Mouse (Mus musculus) CH12.LX (cell line): ENCODE results near the gene Recql5. TPM values are rescaled to one million over a fixed set of nuclear protein-coding genes. Genes with fewer than 3 reads are reported as not detected.

Experiments
- DNase-seq: peaks from one replicate; pipeline ENCODE4 v3.0.0-alpha.2; 2013; ENCODE audit errors: extremely low read depth
- H3K27ac ChIP-seq: 2 replicates; pipeline ENCODE4 v1.5.1; 2012; ENCODE audit warnings: low read depth, mild to moderate bottlenecking, control low read depth, moderate library complexity; ENCODE audit not compliant: insufficient read depth
- H3K27me3 ChIP-seq: replicated peaks from 2 replicates; pipeline ENCODE3; 2012; ENCODE audit warnings: inconsistent platforms
- H3K36me3 ChIP-seq, 2 experiments: replicated peaks in 1 of 2; 2 replicates each; pipeline versions ENCODE3 to v1.6.1; 2012; ENCODE audit warnings: inconsistent platforms in 1 of 2, low read length in 1 of 2, mild to moderate bottlenecking in 1 of 2, mixed read lengths in 1 of 2, moderate library complexity in 1 of 2; ENCODE audit not compliant: control insufficient read depth in 1 of 2, insufficient read depth in 1 of 2
- H3K4me1 ChIP-seq, 2 experiments: 2 replicates each; pipeline ENCODE4 v1.6.1; 2012; ENCODE audit warnings: inconsistent platforms in 1 of 2, moderate library complexity in 1 of 2; ENCODE audit not compliant: insufficient read depth in 2 of 2, control insufficient read depth in 1 of 2
- H3K4me2 ChIP-seq: 2 replicates; pipeline ENCODE4 v1.6.1; 2012; ENCODE audit warnings: low read depth, mild to moderate bottlenecking, control low read depth; ENCODE audit not compliant: poor library complexity, insufficient read depth, severe bottlenecking
- H3K4me3 ChIP-seq, 3 experiments: fragments of 150-350 bp in 1 of 3; sonication (generic) in 1 of 3; replicated peaks in 1 of 3; 2 replicates each; pipeline versions ENCODE3 to v1.5.1; 2011 to 2012; ENCODE audit warnings: low read depth in 2 of 3, low read length in 2 of 3, mild to moderate bottlenecking in 2 of 3, moderate library complexity in 2 of 3, control low read depth in 1 of 3, improper control_type of control experiment in 1 of 3, inconsistent platforms in 1 of 3, mixed read lengths in 1 of 3; ENCODE audit not compliant: poor library complexity in 1 of 3
- H3K79me2 ChIP-seq: replicated peaks from 2 replicates; pipeline ENCODE4 v1.6.1; 2012; ENCODE audit warnings: mild to moderate bottlenecking, moderate library complexity; ENCODE audit not compliant: control insufficient read depth, poor library complexity, insufficient read depth, severe bottlenecking; ENCODE audit errors: extremely low read depth
- H3K9ac ChIP-seq: 2 replicates; pipeline ENCODE4 v1.6.1; 2012; ENCODE audit warnings: low read depth, mild to moderate bottlenecking, control low read depth, moderate library complexity; ENCODE audit not compliant: insufficient read depth
- H3K9me3 ChIP-seq: replicated peaks from 2 replicates; pipeline ENCODE3; 2012; ENCODE audit warnings: low read length, inconsistent platforms, mixed read lengths
- BHLHE40 ChIP-seq: IDR thresholded peaks from 2 replicates; pipeline ENCODE4 v1.6.1; 2011; ENCODE audit warnings: mild to moderate bottlenecking, low read depth, low read length, improper control_type of control experiment
- CHD1 ChIP-seq: IDR thresholded peaks from 2 replicates; pipeline ENCODE4 v1.6.1; 2012; ENCODE audit warnings: low read depth, low read length, improper control_type of control experiment, inconsistent platforms
- CHD2 ChIP-seq: IDR thresholded peaks from 2 replicates; pipeline ENCODE4 v1.6.1; 2011; ENCODE audit warnings: low read length, improper control_type of control experiment
- CTCF ChIP-seq, 2 experiments: IDR thresholded peaks in 1 of 2; conservative IDR thresholded peaks in 1 of 2; 2 replicates each; pipeline ENCODE4 v1.5.1; 2011 to 2012; ENCODE audit warnings: low read depth in 2 of 2, low read length in 2 of 2, improper control_type of control experiment in 1 of 2, inconsistent platforms in 1 of 2, mild to moderate bottlenecking in 1 of 2, moderate library complexity in 1 of 2
- E2F4 ChIP-seq: IDR thresholded peaks from 2 replicates; pipeline ENCODE4 v1.6.1; 2011; ENCODE audit warnings: low read depth, low read length, improper control_type of control experiment; ENCODE audit not compliant: insufficient replicate concordance
- ELF1 ChIP-seq: IDR thresholded peaks from 2 replicates; pipeline ENCODE4 v1.6.1; 2014; ENCODE audit warnings: low read depth, mild to moderate bottlenecking, inconsistent platforms, low read length, improper control_type of control experiment
- EP300 ChIP-seq: IDR thresholded peaks from 2 replicates; pipeline ENCODE4 v1.6.1; 2011; ENCODE audit warnings: low read length, improper control_type of control experiment
- ETS1 ChIP-seq: conservative IDR thresholded peaks from 2 replicates; pipeline ENCODE4 v1.6.1; 2012; ENCODE audit warnings: low read depth, mild to moderate bottlenecking, inconsistent platforms, low read length, improper control_type of control experiment, moderate library complexity
- GABPA ChIP-seq: IDR thresholded peaks from 2 replicates; pipeline ENCODE4 v1.6.1; 2012; ENCODE audit warnings: low read depth, low read length, improper control_type of control experiment, inconsistent platforms; ENCODE audit not compliant: insufficient replicate concordance
- HCFC1 ChIP-seq: IDR thresholded peaks from 2 replicates; pipeline ENCODE4 v1.6.1; 2012; ENCODE audit warnings: low read depth, mild to moderate bottlenecking, inconsistent platforms, low read length, improper control_type of control experiment
- IRF4 ChIP-seq: IDR thresholded peaks from 2 replicates; pipeline ENCODE4 v1.6.1; 2014; ENCODE audit warnings: low read depth, mild to moderate bottlenecking, inconsistent platforms, low read length, improper control_type of control experiment
- JUN ChIP-seq: IDR thresholded peaks from 2 replicates; pipeline ENCODE4 v1.6.1; 2011; ENCODE audit warnings: low read depth, mild to moderate bottlenecking, low read length, improper control_type of control experiment, moderate library complexity; ENCODE audit not compliant: insufficient read depth
- JUND ChIP-seq: conservative IDR thresholded peaks from 2 replicates; pipeline ENCODE4 v1.6.1; 2011; ENCODE audit warnings: low read depth, low read length, improper control_type of control experiment
- KAT2A ChIP-seq: IDR thresholded peaks from 2 replicates; pipeline ENCODE4 v1.6.1; 2012; ENCODE audit warnings: low read length, improper control_type of control experiment, inconsistent platforms; ENCODE audit not compliant: insufficient replicate concordance
- MAFK ChIP-seq: IDR thresholded peaks from 2 replicates; pipeline ENCODE4 v1.6.1; 2011; ENCODE audit warnings: low read length, improper control_type of control experiment; ENCODE audit not compliant: insufficient replicate concordance
- MAX ChIP-seq: IDR thresholded peaks from 2 replicates; pipeline ENCODE4 v1.6.1; 2011; ENCODE audit warnings: low read length, improper control_type of control experiment
- MAZ ChIP-seq: IDR thresholded peaks from 2 replicates; pipeline ENCODE4 v1.6.1; 2012; ENCODE audit warnings: low read depth, mild to moderate bottlenecking, inconsistent platforms, low read length, improper control_type of control experiment, moderate library complexity
- MEF2A ChIP-seq: IDR thresholded peaks from 2 replicates; pipeline ENCODE4 v1.6.1; 2014; ENCODE audit warnings: low read depth, mild to moderate bottlenecking, inconsistent platforms, low read length, improper control_type of control experiment, borderline replicate concordance
- MXI1 ChIP-seq: IDR thresholded peaks from 2 replicates; pipeline ENCODE4 v1.6.1; 2011; ENCODE audit warnings: mild to moderate bottlenecking, low read depth, low read length, improper control_type of control experiment
- MYC ChIP-seq: IDR thresholded peaks from 2 replicates; pipeline ENCODE4 v1.6.1; 2011; ENCODE audit warnings: low read depth, mild to moderate bottlenecking, improper control_type of control experiment, low read length
- NELFE ChIP-seq: IDR thresholded peaks from 2 replicates; pipeline ENCODE4 v1.6.1; 2011; ENCODE audit warnings: low read depth, low read length, improper control_type of control experiment
- NRF1 ChIP-seq: IDR thresholded peaks from 2 replicates; pipeline ENCODE4 v1.6.1; 2014; ENCODE audit warnings: low read depth, mild to moderate bottlenecking, inconsistent platforms, low read length, improper control_type of control experiment, moderate library complexity
- PAX5 ChIP-seq: IDR thresholded peaks from 2 replicates; pipeline ENCODE4 v1.6.1; 2012; ENCODE audit warnings: low read length, inconsistent platforms, mixed read lengths
- POLR2A ChIP-seq: IDR thresholded peaks from 2 replicates; pipeline ENCODE4 v1.6.1; 2011; ENCODE audit warnings: low read depth, mild to moderate bottlenecking, improper control_type of control experiment, low read length
- POLR2AphosphoS2 ChIP-seq: IDR thresholded peaks from 2 replicates; pipeline ENCODE4 v1.6.1; 2011; ENCODE audit warnings: low read depth, low read length, improper control_type of control experiment
- RAD21 ChIP-seq: IDR thresholded peaks from 2 replicates; pipeline ENCODE4 v1.6.1; 2011; ENCODE audit warnings: low read depth, mild to moderate bottlenecking, low read length, improper control_type of control experiment, moderate library complexity
- RCOR1 ChIP-seq: conservative IDR thresholded peaks from 2 replicates; pipeline ENCODE4 v1.6.1; 2012; ENCODE audit warnings: low read depth, mild to moderate bottlenecking, inconsistent platforms, low read length, improper control_type of control experiment
- SIN3A ChIP-seq: IDR thresholded peaks from 2 replicates; pipeline ENCODE4 v1.6.1; 2012; ENCODE audit warnings: low read length, improper control_type of control experiment, inconsistent platforms
- SMC3 ChIP-seq: IDR thresholded peaks from 2 replicates; pipeline ENCODE4 v1.6.1; 2011; ENCODE audit warnings: low read depth, low read length, improper control_type of control experiment
- TBP ChIP-seq: conservative IDR thresholded peaks from 2 replicates; pipeline ENCODE4 v1.6.1; 2011; ENCODE audit warnings: low read depth, low read length, improper control_type of control experiment
- TCF12 ChIP-seq: IDR thresholded peaks from 2 replicates; pipeline ENCODE4 v1.6.1; 2014; ENCODE audit warnings: low read depth, mild to moderate bottlenecking, inconsistent platforms, low read length, improper control_type of control experiment
- UBTF ChIP-seq: IDR thresholded peaks from 2 replicates; pipeline ENCODE4 v1.6.1; 2012; ENCODE audit warnings: low read depth, mild to moderate bottlenecking, inconsistent platforms, low read length, improper control_type of control experiment, moderate library complexity
- USF1 ChIP-seq: IDR thresholded peaks from 2 replicates; pipeline ENCODE4 v1.6.1; 2014; ENCODE audit warnings: low read depth, mild to moderate bottlenecking, inconsistent platforms, low read length, improper control_type of control experiment
- USF2 ChIP-seq: conservative IDR thresholded peaks from 2 replicates; pipeline ENCODE4 v1.6.1; 2011; ENCODE audit warnings: low read depth, low read length, improper control_type of control experiment
- ZC3H11A ChIP-seq: IDR thresholded peaks from 2 replicates; pipeline ENCODE4 v1.6.1; 2012; ENCODE audit warnings: low read depth, mild to moderate bottlenecking, inconsistent platforms, low read length, improper control_type of control experiment
- ZKSCAN1 ChIP-seq: IDR thresholded peaks from 2 replicates; pipeline ENCODE4 v1.6.1; 2012; ENCODE audit warnings: low read depth, inconsistent platforms, low read length, improper control_type of control experiment, borderline replicate concordance
- ZMIZ1 ChIP-seq: IDR thresholded peaks from 2 replicates; pipeline ENCODE4 v1.6.1; 2012; ENCODE audit warnings: low read depth, mild to moderate bottlenecking, inconsistent platforms, low read length, improper control_type of control experiment
- ZNF384 ChIP-seq: IDR thresholded peaks from 2 replicates; pipeline ENCODE4 v1.6.1; 2012; ENCODE audit warnings: low read depth, low read length, improper control_type of control experiment, inconsistent platforms
- dilution Hi-C: fragments of 300-500 bp; cut with MboI; formaldehyde crosslinking; loops from 2 replicates; pipeline ENCODE4 v1.14.3; 2020; ENCODE audit warnings: low sequenced_read_pairs; ENCODE audit not compliant: extremely low pct_unique_long_range_greater_than_20kb, extremely low pct_ligation_motif_present
- in situ Hi-C: fragments of 300-500 bp; cut with MboI; formaldehyde crosslinking; loops from 3 replicates; pipeline ENCODE4 v1.14.3; 2019; ENCODE audit warnings: low sequenced_read_pairs, low pct_ligation_motif_present, low pct_unique_long_range_greater_than_20kb, mixed read lengths
- polyA plus RNA-seq: library from polyadenylated mRNA; unstranded; fragments of >175 nt; gene quantifications from 2 replicates; pipeline ENCODE4 v1.2.1, GENCODE M21; 2012; ENCODE audit warnings: low read depth; ENCODE audit not compliant: insufficient read length
- total RNA-seq, 2 experiments: library from RNA; depleted of rRNA; stranded (reverse); fragments of 300-350 nt in 1 of 2; fragments of >200 nt in 1 of 2; gene quantifications; 2 replicates each; pipeline ENCODE4 v1.2.3; 2012 to 2014

The Recql5 gene
- total and polyA plus RNA-seq, 3 experiments: 21.8 to 43.3 (median 31.0) TPM

DNA sequence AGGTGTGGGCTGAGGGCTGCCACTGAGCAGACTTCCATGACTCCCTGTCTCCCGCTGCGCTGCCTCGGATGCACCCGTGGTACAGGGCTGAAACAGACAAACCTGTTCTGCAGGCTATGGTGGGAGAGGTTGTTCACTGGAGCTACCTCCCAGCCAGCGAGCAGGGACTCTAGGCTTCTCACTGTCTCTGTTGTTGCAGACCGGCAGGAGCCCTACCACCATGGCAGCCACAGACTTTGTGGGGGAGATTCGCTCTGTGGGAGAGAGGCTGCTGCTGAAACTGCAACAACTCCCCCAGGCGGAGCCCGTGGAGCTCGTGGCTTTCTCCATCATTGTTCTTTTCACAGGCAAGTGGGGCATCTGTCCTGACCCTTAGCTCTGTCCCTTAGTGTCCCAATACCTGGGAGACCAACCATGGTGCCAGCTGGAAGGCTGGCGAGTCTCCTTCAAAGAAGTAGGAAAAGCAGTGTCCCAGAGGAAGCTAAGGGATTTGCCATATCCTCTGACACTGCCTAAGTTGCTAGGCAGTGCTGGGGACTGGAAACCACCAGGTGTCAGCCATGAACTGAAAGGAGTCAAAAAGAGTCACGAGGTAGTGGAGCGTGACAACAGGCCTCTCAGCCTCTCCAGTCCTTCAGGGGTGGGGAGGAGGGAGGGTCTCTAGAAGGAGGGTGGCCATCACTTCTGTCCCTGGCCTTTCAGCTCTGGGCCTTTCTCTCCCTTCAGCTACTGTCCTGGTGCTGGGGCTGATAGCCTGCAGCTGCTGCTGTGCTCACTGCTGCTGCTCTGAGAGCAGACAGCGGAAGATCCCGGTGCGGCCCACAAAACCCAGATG lies 28.1 kb downstream of the Recql5 start:
- Histone ChIP-seq H3K4me2 (peak overlapping the region; percentile 14), H3K36me3 (peaks cover 10 to 72% of the 10 kb centered on the region in 2 experiments), H3K9me3 (no peaks in the 10 kb centered on the region), H3K4me1 (peaks cover 25 to 70% of the 10 kb centered on the region in 2 experiments), H3K9ac (no peak overlapping the region), H3K4me3 (peak overlapping the region in 2 of 3 experiments; percentile 16 to 22), H3K27ac (peak overlapping the region; percentile 47), H3K79me2 (no peaks in the 10 kb centered on the region), H3K27me3 (no peaks in the 10 kb centered on the region)
- dilution Hi-C loops: no loop called here
- in situ Hi-C loops: no loop called here
- DNase-seq: peak; percentile 87
- TF ChIP-seq E2F4 (no peak), MAZ (peak; percentile 81; the same call in 1 of the 2 replicates), ZC3H11A (no peak), MEF2A (peak; percentile 72; the same call in 1 of the 2 replicates), SMC3 (peak; percentile 62), MYC (peak; percentile 76), MXI1 (peak; percentile 43; the same call in 1 of the 2 replicates), USF1 (peak; percentile 23; the same call in 1 of the 2 replicates), TCF12 (peak; percentile 51), ZMIZ1 (no peak), MAX (peak; percentile 69; the same call in 1 of the 2 replicates), GABPA (no peak), CTCF (conservative IDR thresholded peaks at IDR 0.05 in 1 of 2, IDR thresholded peaks at IDR 0.05 in 1 of 2; ENCODE audit: low read depth in 2 of 2, low read length in 2 of 2) (peak in 1 of 2 experiments; percentile 80; a peak in 2 of 4 replicates), KAT2A (no peak), CHD1 (no peak), RCOR1 (no peak), BHLHE40 (peak; percentile 73), ZKSCAN1 (no peak), POLR2AphosphoS2 (no peak), NRF1 (no peak), CHD2 (no peak), EP300 (peak; percentile 71), UBTF (no peak), POLR2A (no peak), ZNF384 (no peak), IRF4 (peak; percentile 86), USF2 (no peak), HCFC1 (no peak), ELF1 (no peak), SIN3A (peak; percentile 58; the same call in 1 of the 2 replicates), NELFE (no peak), JUN (0 out of 2 replicates have a peak, but pooled peaks have one; percentile 13), RAD21 (peak; percentile 64), MAFK (no peak), TBP (0 out of 2 replicates have a peak, but pooled peaks have one; percentile 24), ETS1 (no peak; the same call in 1 of the 2 replicates), PAX5 (no peak), JUND (no peak)
